Comparison of ENCODE assay signal across 8 mouse cellular contexts in the genomic region with DNA sequence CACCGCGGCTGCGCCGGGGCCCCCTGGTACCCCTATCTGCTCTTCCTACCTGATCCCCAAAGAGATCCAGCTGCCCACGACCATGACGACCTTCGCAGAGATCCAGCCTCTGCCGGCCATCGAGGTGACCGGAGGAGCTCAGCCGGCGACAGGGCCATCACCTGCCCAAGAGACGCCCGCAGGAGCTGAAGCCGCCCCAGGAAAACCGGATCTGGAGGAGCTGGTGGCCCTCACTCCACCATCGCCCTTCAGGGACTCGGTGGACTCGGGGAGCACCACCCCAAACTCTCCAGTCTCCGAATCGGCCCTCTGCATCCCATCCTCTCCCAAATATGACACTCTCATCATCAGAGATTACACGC.
DNase-seq lines count a peak whose midpoint lies in the region; ATAC-seq lines count a peak whose summit lies in the region.

No protein-coding gene starts in this region.

- H3K36me3 ChIP-seq in kidney, embryonic 16.5 days (ENCODE audit: insufficient read depth, low read length): no peaks in the 10 kb centered on the region
- no peaks in the 10 kb centered on the region for H3K36me3 ChIP-seq in embryonic facial prominence, embryonic 15.5 days
- no peaks in the 10 kb centered on the region for H3K36me3 ChIP-seq in intestine, embryonic 14.5 days (ENCODE audit: control insufficient read depth, insufficient read depth, low read length)
- no peaks in the 10 kb centered on the region for H3K36me3 ChIP-seq in midbrain, embryonic 16.5 days (ENCODE audit: control insufficient read depth, insufficient read depth, low read length)

- H3K9me3 ChIP-seq in kidney, embryonic 16.5 days (ENCODE audit: low read length): no peaks in the 10 kb centered on the region; the same call in 1 of the 2 replicates
- no peaks in the 10 kb centered on the region for H3K9me3 ChIP-seq in embryonic facial prominence, embryonic 15.5 days (replicated peaks)
- no peaks in the 10 kb centered on the region for H3K9me3 ChIP-seq in intestine, embryonic 14.5 days (ENCODE audit: control insufficient read depth, low read length)
- no peaks in the 10 kb centered on the region for H3K9me3 ChIP-seq in midbrain, embryonic 16.5 days (replicated peaks; ENCODE audit: control insufficient read depth, low read length, poor library complexity, severe bottlenecking)

- no peak overlapping the region for H3K27ac ChIP-seq in kidney, embryonic 16.5 days (ENCODE audit: low read length)
- H3K27ac ChIP-seq in embryonic facial prominence, embryonic 15.5 days (replicated peaks): no peak overlapping the region
- H3K27ac ChIP-seq in intestine, embryonic 14.5 days (ENCODE audit: low read depth): no peak overlapping the region
- H3K27ac ChIP-seq in midbrain, embryonic 16.5 days (ENCODE audit: low read length): peak overlapping the region; percentile 64; the same call in 1 of the 2 replicates

- no peak for DNase-seq in kidney, postnatal 36 days
- DNase-seq in intestine, embryonic 14.5 days (ENCODE audit: low spot score): no peak
- no peak for DNase-seq in Muller cell, postnatal 12 days (ENCODE audit: inconsistent ontology term)
- DNase-seq in cerebellum, adult 11 months: no peak

- H3K4me1 ChIP-seq in kidney, embryonic 16.5 days (ENCODE audit: insufficient read depth, low read length): peaks cover 6% of the 10 kb centered on the region
- peaks cover 9% of the 10 kb centered on the region for H3K4me1 ChIP-seq in embryonic facial prominence, embryonic 15.5 days
- no peaks in the 10 kb centered on the region; the same call in 1 of the 2 replicates for H3K4me1 ChIP-seq in intestine, embryonic 14.5 days (replicated peaks; ENCODE audit: control insufficient read depth, insufficient read depth, low read length)
- peaks cover 8% of the 10 kb centered on the region for H3K4me1 ChIP-seq in midbrain, embryonic 16.5 days (ENCODE audit: control insufficient read depth, insufficient read depth, low read length)

- H3K4me3 ChIP-seq in kidney, embryonic 16.5 days (ENCODE audit: low read length): peak overlapping the region; percentile 43
- peak overlapping the region; percentile 42 for H3K4me3 ChIP-seq in embryonic facial prominence, embryonic 15.5 days (replicated peaks)
- peak overlapping the region; percentile 21 for H3K4me3 ChIP-seq in intestine, embryonic 14.5 days (ENCODE audit: low read depth, low read length)
- peak overlapping the region; percentile 40 for H3K4me3 ChIP-seq in midbrain, embryonic 16.5 days (ENCODE audit: low read depth, low read length)

- ATAC-seq in kidney, embryonic 16.5 days (ENCODE audit: low FRiP score, low TSS enrichment): no peak; the same call in 1 of the 2 replicates
- ATAC-seq in embryonic facial prominence, embryonic 15.5 days (ENCODE audit: insufficient number of reproducible peaks, low FRiP score, low TSS enrichment, low read depth): 0 out of 2 replicates have a peak, but pooled peaks have one; percentile 24
- no peak for ATAC-seq in intestine, embryonic 14.5 days (replicated peaks; ENCODE audit: low FRiP score, low TSS enrichment, low read depth)
- no peak; the same call in 1 of the 2 replicates for ATAC-seq in midbrain, embryonic 16.5 days
- no peak for ATAC-seq in cerebellum, adult (ENCODE audit: insufficient number of reproducible peaks, low FRiP score, low TSS enrichment)

- peaks cover 23% of the 10 kb centered on the region for H3K27me3 ChIP-seq in kidney, embryonic 16.5 days (ENCODE audit: insufficient read depth, low read length)
- peaks cover 16% of the 10 kb centered on the region for H3K27me3 ChIP-seq in embryonic facial prominence, embryonic 15.5 days
- peaks cover 20% of the 10 kb centered on the region for H3K27me3 ChIP-seq in intestine, embryonic 14.5 days (replicated peaks; ENCODE audit: control insufficient read depth, insufficient read depth, low read length)
- no peaks in the 10 kb centered on the region for H3K27me3 ChIP-seq in midbrain, embryonic 16.5 days (ENCODE audit: control insufficient read depth, insufficient read depth, low read depth, low read length)

- H3K9ac ChIP-seq in kidney, embryonic 16.5 days (replicated peaks; ENCODE audit: low read length): no peak overlapping the region
- H3K9ac ChIP-seq in embryonic facial prominence, embryonic 15.5 days: no peak overlapping the region
- H3K9ac ChIP-seq in intestine, embryonic 14.5 days (ENCODE audit: low read length): no peak overlapping the region
- peak overlapping the region; percentile 66 for H3K9ac ChIP-seq in midbrain, embryonic 16.5 days (ENCODE audit: low read depth, low read length)

- WGBS in kidney, embryonic 16.5 days: 24% methylated on average over 22 of the region's 22 CpGs
- WGBS in embryonic facial prominence, embryonic 15.5 days: 27% methylated on average over 22 of the region's 22 CpGs
- 31% methylated on average over 22 of the region's 22 CpGs for WGBS in intestine, embryonic 14.5 days
- 27% methylated on average over 22 of the region's 22 CpGs for WGBS in midbrain, embryonic 16.5 days

- peak overlapping the region; percentile 65 for H3K4me2 ChIP-seq in kidney, embryonic 16.5 days (replicated peaks; ENCODE audit: low read depth, low read length)
- H3K4me2 ChIP-seq in embryonic facial prominence, embryonic 15.5 days (replicated peaks): peak overlapping the region; percentile 80
- peak overlapping the region; percentile 64 for H3K4me2 ChIP-seq in intestine, embryonic 14.5 days (ENCODE audit: low read length)
- peak overlapping the region; percentile 66 for H3K4me2 ChIP-seq in midbrain, embryonic 16.5 days (ENCODE audit: low read length)
